In the genomic region with DNA sequence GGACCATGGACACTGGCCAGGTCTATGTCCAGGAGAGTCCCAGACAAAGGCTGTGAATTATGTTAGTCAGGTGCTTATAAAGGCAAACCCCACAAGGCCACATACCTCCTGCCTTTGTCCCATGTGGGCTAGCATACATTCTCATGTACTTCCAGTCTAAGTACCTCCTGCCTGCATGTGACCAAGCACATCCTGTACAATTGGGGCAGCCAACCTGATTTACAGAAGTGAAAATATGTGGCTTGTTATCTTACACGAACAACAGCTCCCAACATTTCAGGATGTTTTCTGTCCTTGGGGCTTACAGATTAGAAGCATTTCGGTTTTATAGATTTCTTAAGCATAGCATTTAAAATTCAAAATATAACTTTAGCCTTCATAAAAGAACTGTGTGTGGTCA, we compare ENCODE assay signal across 21 mouse cellular contexts. TPM values are rescaled to one million over a fixed set of nuclear protein-coding genes. Genes with fewer than 3 reads are reported as not detected.
DNase-seq lines count a peak whose midpoint lies in the region; ATAC-seq and TF ChIP-seq lines count a peak whose summit lies in the region.
"Had no signal": no experiment of that assay in that cellular context is flagged by ENCODE, and none has a peak within 500 bp of the region (broad histone marks: within the 10 kb centered on the region; RNA-seq: fewer than 3 reads in every experiment).

No protein-coding gene starts in this region.

- H3K4me2 ChIP-seq in intestine, embryonic 15.5 days (replicated peaks): no peak overlapping the region
- no peak overlapping the region for H3K4me2 ChIP-seq in intestine, embryonic 16.5 days (ENCODE audit: low read depth, low read length)
- 0 out of 2 replicates have a peak overlapping the region, but pooled peaks have one; percentile 0 for H3K4me2 ChIP-seq in liver, embryonic 13.5 days
- no peak overlapping the region for H3K4me2 ChIP-seq in midbrain, embryonic 14.5 days (ENCODE audit: low read length)
- H3K4me2 ChIP-seq: heart, embryonic 11.5 days; lung, embryonic 14.5 days had no signal

- no peak overlapping the region for H3K4me3 ChIP-seq in intestine, embryonic 15.5 days (replicated peaks)
- no peak overlapping the region for H3K4me3 ChIP-seq in intestine, embryonic 16.5 days (ENCODE audit: low read length)
- H3K4me3 ChIP-seq in bone marrow, adult 2 months (replicated peaks; ENCODE audit: control insufficient read depth, low read depth, low read length): no peak overlapping the region
- H3K4me3 ChIP-seq in liver, embryonic 13.5 days (replicated peaks): no peak overlapping the region
- H3K4me3 ChIP-seq in midbrain, embryonic 14.5 days (replicated peaks; ENCODE audit: low read depth, low read length): no peak overlapping the region
- H3K4me3 ChIP-seq: forebrain, embryonic 10.5 days had no signal

- no peak overlapping the region for H3K27ac ChIP-seq in intestine, embryonic 15.5 days
- no peak overlapping the region for H3K27ac ChIP-seq in intestine, embryonic 16.5 days (ENCODE audit: low read length)
- peak overlapping the region; percentile 46; the same call in 1 of the 2 replicates for H3K27ac ChIP-seq in bone marrow, adult 2 months (ENCODE audit: control insufficient read depth, insufficient read depth, low read depth, low read length, poor library complexity)
- peak overlapping the region; percentile 90 for H3K27ac ChIP-seq in liver, embryonic 13.5 days
- no peak overlapping the region for H3K27ac ChIP-seq in midbrain, embryonic 14.5 days (replicated peaks; ENCODE audit: low read depth, low read length)
- H3K27ac ChIP-seq: forebrain, embryonic 10.5 days; hindbrain, postnatal 0 days; macrophage had no signal

- peak; percentile 38 for DNase-seq in liver, embryonic 13.5 days
- DNase-seq in gastrocnemius, postnatal 4 days (ENCODE audit: low spot score in 2 of 2): no peak
- DNase-seq in frontal cortex, adult 2 months (ENCODE audit: extremely low spot score in 1 of 2, low spot score in 1 of 2): no peak
- no peak for DNase-seq in midbrain, embryonic 14.5 days
- DNase-seq: adrenal gland, postnatal 14 days; cerebellum, adult 18-20 months; gastrocnemius, postnatal 25 days; kidney, adult 2 months; lung, embryonic 14.5 days; spleen, adult 18-20 months; thymus, postnatal 14 days had no signal

- H3K9ac ChIP-seq in intestine, embryonic 15.5 days: no peak overlapping the region
- H3K9ac ChIP-seq in intestine, embryonic 16.5 days (ENCODE audit: low read depth, low read length): no peak overlapping the region
- peak overlapping the region; percentile 39; the same call in 1 of the 2 replicates for H3K9ac ChIP-seq in liver, embryonic 13.5 days
- H3K9ac ChIP-seq in midbrain, embryonic 14.5 days (replicated peaks; ENCODE audit: low read length): no peak overlapping the region
- H3K9ac ChIP-seq: lung, embryonic 14.5 days had no signal

- no peaks in the 10 kb centered on the region for H3K27me3 ChIP-seq in intestine, embryonic 15.5 days (replicated peaks)
- no peaks in the 10 kb centered on the region for H3K27me3 ChIP-seq in intestine, embryonic 16.5 days (replicated peaks; ENCODE audit: control insufficient read depth, insufficient read depth, low read length)
- no peaks in the 10 kb centered on the region for H3K27me3 ChIP-seq in liver, embryonic 13.5 days
- H3K27me3 ChIP-seq in midbrain, embryonic 14.5 days (ENCODE audit: control insufficient read depth, insufficient read depth, low read length): no peaks in the 10 kb centered on the region
- H3K27me3 ChIP-seq: Patski had no signal

- 92% methylated on average over 2 of the region's 2 CpGs for WGBS in intestine, embryonic 15.5 days
- WGBS in intestine, embryonic 16.5 days: 84% methylated on average over 2 of the region's 2 CpGs
- 15% methylated on average over 2 of the region's 2 CpGs for WGBS in bone marrow, adult 2 months
- 20% methylated on average over 2 of the region's 2 CpGs for WGBS in liver, embryonic 13.5 days (ENCODE audit: insufficient replicate concordance)
- 93% methylated on average over 2 of the region's 2 CpGs for WGBS in midbrain, embryonic 14.5 days

- no peak for TF ChIP-seq POLR2A in bone marrow, adult 2 months (IDR thresholded peaks at IDR 0.05; ENCODE audit: borderline replicate concordance, control insufficient read depth, low read depth, low read length)

- no peaks in the 10 kb centered on the region for H3K36me3 ChIP-seq in intestine, embryonic 15.5 days
- no peaks in the 10 kb centered on the region for H3K36me3 ChIP-seq in intestine, embryonic 16.5 days (ENCODE audit: control insufficient read depth, insufficient read depth, low read length)
- H3K36me3 ChIP-seq in liver, embryonic 13.5 days: no peaks in the 10 kb centered on the region
- H3K36me3 ChIP-seq in midbrain, embryonic 14.5 days (ENCODE audit: control insufficient read depth, insufficient read depth, low read length): no peaks in the 10 kb centered on the region
- H3K36me3 ChIP-seq: forebrain, embryonic 10.5 days had no signal

- no peaks in the 10 kb centered on the region for H3K4me1 ChIP-seq in intestine, embryonic 15.5 days (replicated peaks)
- no peaks in the 10 kb centered on the region for H3K4me1 ChIP-seq in intestine, embryonic 16.5 days (ENCODE audit: control insufficient read depth, insufficient read depth, low read length)
- H3K4me1 ChIP-seq in bone marrow, adult 2 months (ENCODE audit: control insufficient read depth, insufficient read depth, low read length): peaks cover 1% of the 10 kb centered on the region; the same call in 1 of the 2 replicates
- H3K4me1 ChIP-seq in liver, embryonic 13.5 days (replicated peaks): peaks cover 58% of the 10 kb centered on the region
- H3K4me1 ChIP-seq in midbrain, embryonic 14.5 days (ENCODE audit: control insufficient read depth, insufficient read depth, low read length): no peaks in the 10 kb centered on the region
- H3K4me1 ChIP-seq: forebrain, embryonic 10.5 days had no signal

- 0 out of 2 replicates have a peak, but pooled peaks have one; percentile 28 for ATAC-seq in intestine, embryonic 15.5 days
- ATAC-seq in intestine, embryonic 16.5 days: no peak
- no peak for ATAC-seq in liver, embryonic 13.5 days (ENCODE audit: low read depth)
- ATAC-seq in neutrophil, adult 5-6 weeks (ENCODE audit: extremely low read depth, insufficient number of reproducible peaks, low FRiP score, poor library complexity, severe bottlenecking): peak; percentile 69; the same call in 1 of the 2 replicates
- ATAC-seq in midbrain, embryonic 14.5 days (ENCODE audit: low FRiP score, low TSS enrichment): no peak
- ATAC-seq: activated CD4-positive, CD25-positive, alpha-beta regulatory T cell, adult 4 months; hindbrain, postnatal 0 days; Patski had no signal

- H3K9me3 ChIP-seq in intestine, embryonic 15.5 days: no peaks in the 10 kb centered on the region
- H3K9me3 ChIP-seq in intestine, embryonic 16.5 days (ENCODE audit: control insufficient read depth, low read length): no peaks in the 10 kb centered on the region
- no peaks in the 10 kb centered on the region for H3K9me3 ChIP-seq in liver, embryonic 13.5 days (replicated peaks)
- H3K9me3 ChIP-seq in midbrain, embryonic 14.5 days (ENCODE audit: control insufficient read depth, low read length): no peaks in the 10 kb centered on the region
- H3K9me3 ChIP-seq: forebrain, embryonic 10.5 days had no signal

- no peak for TF ChIP-seq CTCF in bone marrow, adult 2 months (IDR thresholded peaks at IDR 0.05; ENCODE audit: control insufficient read depth, insufficient read depth, low read length)

RNA-seq across cellular contexts. Expression of a gene that starts 13.9 kb away (rescaled TPM):
- polyA plus RNA-seq in intestine, embryonic 15.5 days (2015; fragmentation: Nextera tagmentation; extraction: Ambion mirVana): 17.6 and 21.0 TPM in 2 replicates
- polyA plus RNA-seq in intestine, embryonic 16.5 days (2015; fragmentation: Nextera tagmentation; extraction: Ambion mirVana): 17.2 and 20.2 TPM in 2 replicates
- 14.8 and 15.8 TPM in 2 replicates for polyA plus RNA-seq in bone marrow, adult 2 months (2011; ENCODE audit: insufficient read depth, insufficient read length, low replicate concordance, missing spikeins)
- polyA plus RNA-seq in liver, embryonic 13.5 days (2015; fragmentation: Nextera tagmentation; extraction: Ambion mirVana): 72.1 and 90.4 TPM in 2 replicates
- 5.5 and 9.1 TPM in 2 replicates for total RNA-seq in neutrophil, adult 5-6 weeks (2017)
- total RNA-seq in gastrocnemius, postnatal 4 days (2021): 1 to 10 TPM; 6.3 to 6.8 TPM
- 11.6 and 12.0 TPM in 2 replicates for polyA plus RNA-seq in frontal cortex, adult 2 months (2012; rRNA removed)
- 33.5 and 38.5 TPM in 2 replicates for polyA plus RNA-seq in midbrain, embryonic 14.5 days (2014; fragmentation: Nextera tagmentation; extraction: Ambion mirVana)

RNA-seq across cellular contexts. Expression of a gene that starts 45.9 kb away (rescaled TPM):
- polyA plus RNA-seq in intestine, embryonic 15.5 days (2015; fragmentation: Nextera tagmentation; extraction: Ambion mirVana): 10.2 and 12.1 TPM in 2 replicates
- 8.2 and 9.4 TPM in 2 replicates for polyA plus RNA-seq in intestine, embryonic 16.5 days (2015; fragmentation: Nextera tagmentation; extraction: Ambion mirVana)
- polyA plus RNA-seq in bone marrow, adult 2 months (2011; ENCODE audit: insufficient read depth, insufficient read length, low replicate concordance, missing spikeins): 14.9 and 24.8 TPM in 2 replicates
- polyA plus RNA-seq in liver, embryonic 13.5 days (2015; fragmentation: Nextera tagmentation; extraction: Ambion mirVana): 5.6 and 6.2 TPM in 2 replicates
- total RNA-seq in neutrophil, adult 5-6 weeks (2017): 18.4 and 20.6 TPM in 2 replicates
- total RNA-seq in gastrocnemius, postnatal 4 days (2021): 10 to 100 TPM; 44.7 to 51.2 TPM
- 32.3 and 41.2 TPM in 2 replicates for polyA plus RNA-seq in frontal cortex, adult 2 months (2012; rRNA removed)
- polyA plus RNA-seq in midbrain, embryonic 14.5 days (2014; fragmentation: Nextera tagmentation; extraction: Ambion mirVana): 13.5 and 14.4 TPM in 2 replicates

Comparison
In these comparisons a context has a peak if more than half of its experiments do, and no peak if none do; other contexts are left out.
1. ATAC-seq: peak in intestine, embryonic 15.5 days (single experiment) and neutrophil, adult 5-6 weeks (single experiment); none in intestine, embryonic 16.5 days (single experiment), liver, embryonic 13.5 days (single experiment) and midbrain, embryonic 14.5 days (single experiment).
2. H3K27ac ChIP-seq: peak in bone marrow, adult 2 months (single experiment) and liver, embryonic 13.5 days (single experiment); none in intestine, embryonic 15.5 days (single experiment), intestine, embryonic 16.5 days (single experiment) and midbrain, embryonic 14.5 days (single experiment).